Mouse (Mus musculus) kidney, postnatal 14 days (tissue): ENCODE results near the gene Gnao1.
A peak's percentile ranks its signal among the peaks of the same experiment; 100 is the strongest.

Experiments used
- DNase-seq: peaks from one replicate; pipeline ENCODE4 v3.0.0; 2022; ENCODE audit warnings: mixed read lengths

The Gnao1 gene

DNA sequence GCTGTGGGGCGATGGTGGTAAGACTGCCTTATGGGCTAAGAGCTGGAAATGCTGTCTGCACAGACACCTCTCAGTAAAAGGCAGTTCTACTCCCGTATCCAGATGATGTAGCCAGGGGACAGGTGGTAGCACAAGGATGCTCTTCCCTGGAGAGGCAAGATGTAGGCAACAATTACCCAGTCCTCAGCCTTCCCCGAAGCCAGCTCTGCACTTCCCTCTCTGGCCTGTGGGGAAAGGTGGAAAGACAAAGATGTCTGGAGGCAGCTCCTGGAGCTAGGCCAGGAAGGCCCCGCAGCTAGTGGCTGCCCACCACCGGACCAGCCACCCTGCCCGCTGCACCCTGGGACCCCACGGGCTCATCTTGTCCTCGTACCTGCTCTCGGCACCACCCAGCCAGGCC, 142.7 kb downstream of the Gnao1 start:
- no peak for DNase-seq

DNA sequence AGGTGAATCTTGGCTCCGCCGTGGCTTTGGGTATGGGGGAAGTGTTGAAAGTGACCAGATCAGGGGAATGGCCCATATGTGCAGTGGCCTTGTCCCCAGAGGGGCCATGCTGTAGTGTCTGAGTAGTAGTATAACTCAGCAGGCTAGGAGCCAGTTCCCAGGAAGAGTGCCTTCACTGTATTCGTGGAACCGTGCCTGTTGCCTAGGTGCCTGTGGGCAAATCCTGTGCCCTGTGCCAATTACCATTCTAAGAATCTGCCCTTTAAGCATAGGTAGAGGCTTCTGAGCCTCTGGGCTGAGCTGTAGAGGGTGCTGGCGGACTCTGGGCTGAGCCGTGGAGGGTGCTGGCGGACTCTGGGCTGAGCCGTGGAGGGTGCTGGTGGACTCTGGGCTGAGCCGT, 148.6 kb downstream of the Gnao1 start:
- DNase-seq, result no peak

DNA sequence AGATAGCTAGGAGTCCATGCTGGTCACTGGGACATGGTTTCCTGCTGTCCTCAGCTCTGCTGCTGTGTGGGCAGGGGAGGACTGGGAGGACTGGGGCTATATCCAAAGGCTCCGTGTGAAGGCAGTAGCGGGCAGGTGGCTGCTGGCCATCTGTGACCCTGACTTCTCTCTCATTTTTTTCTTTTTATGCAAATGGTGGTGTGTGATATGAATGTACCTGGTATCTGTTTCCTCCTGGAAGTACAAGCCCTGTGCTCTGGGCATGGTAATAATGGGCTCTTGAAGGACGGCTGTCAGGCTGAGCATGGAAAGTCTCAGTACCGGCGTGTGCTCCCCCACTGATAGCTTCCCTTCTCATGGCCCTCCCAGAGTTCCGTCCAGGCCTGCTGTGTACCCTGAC, 151.1 kb downstream of the Gnao1 start:
- no peak for DNase-seq

DNA sequence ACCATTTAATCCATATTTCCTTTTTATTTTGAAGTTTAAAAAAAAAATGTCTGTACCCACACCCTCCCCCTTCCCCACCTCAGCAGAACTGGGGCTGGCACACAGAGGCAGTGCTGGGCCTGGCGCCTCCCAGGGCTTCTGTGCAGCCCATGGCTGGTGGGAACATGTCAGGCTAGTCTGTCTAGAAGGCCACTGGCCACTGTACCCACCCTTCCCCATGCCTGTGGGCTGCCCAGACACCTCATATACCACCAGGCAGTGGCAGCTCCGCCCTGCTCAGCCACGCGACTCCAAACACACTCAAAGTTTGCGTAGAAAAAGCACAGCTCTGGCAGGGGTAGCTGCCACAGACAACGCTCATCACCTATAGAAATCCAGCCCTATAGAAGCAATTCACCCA, 158.5 kb downstream of the Gnao1 start:
- DNase-seq, result no peak

DNA sequence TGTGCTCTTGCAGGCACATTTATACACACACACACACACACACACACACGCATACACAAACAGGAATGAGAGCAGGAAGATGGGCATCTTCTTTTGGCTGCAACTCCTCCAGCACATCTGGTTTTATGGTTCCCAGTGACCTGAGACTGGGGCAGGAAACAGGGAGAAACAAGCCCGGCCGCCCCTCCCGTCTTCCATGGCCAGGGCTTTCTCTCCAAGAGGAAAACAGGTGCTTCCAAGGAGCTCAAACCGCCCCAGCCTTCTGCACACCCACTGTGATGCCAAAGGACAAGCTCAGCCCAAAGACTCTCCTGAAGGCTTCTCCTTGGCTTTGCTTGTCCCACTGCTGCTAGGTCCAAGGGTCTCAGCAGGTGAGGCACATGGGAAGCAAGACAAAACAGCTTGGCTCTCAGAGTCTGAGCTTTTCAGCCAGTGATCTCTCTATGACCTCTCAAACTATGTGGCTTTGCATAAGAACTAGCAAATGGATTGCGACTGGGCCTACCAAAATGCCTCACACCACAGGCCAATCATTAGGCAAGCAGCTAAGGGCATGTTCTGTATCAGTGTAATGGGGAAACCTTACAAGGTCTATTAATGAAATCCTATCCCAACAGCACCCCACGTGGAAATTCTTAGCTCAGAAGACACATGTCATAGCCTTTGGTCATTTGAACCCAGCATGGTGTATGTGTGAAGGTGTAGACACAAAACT, 160.0 kb downstream of the Gnao1 start:
- DNase-seq, result no peak

DNA sequence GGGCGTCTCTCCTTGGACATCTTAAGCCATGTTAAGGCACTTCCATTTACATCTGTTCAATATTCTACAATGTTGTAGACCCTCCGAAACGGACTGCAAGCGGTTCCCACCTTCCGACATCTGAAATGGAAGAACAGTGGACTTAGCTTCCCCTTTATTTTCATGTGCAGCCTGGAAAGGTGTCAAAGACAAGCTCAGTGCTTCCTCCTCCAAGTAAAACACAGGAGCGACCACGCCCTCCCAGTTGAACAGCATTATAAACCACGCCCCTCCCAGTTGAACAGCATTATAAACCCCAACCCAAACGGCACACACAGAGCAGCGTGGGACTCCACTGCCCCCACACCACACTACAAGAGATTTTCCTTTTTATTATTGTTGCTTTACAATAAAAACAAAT, 161.7 kb downstream of the Gnao1 start:
- DNase-seq, result no peak

DNA sequence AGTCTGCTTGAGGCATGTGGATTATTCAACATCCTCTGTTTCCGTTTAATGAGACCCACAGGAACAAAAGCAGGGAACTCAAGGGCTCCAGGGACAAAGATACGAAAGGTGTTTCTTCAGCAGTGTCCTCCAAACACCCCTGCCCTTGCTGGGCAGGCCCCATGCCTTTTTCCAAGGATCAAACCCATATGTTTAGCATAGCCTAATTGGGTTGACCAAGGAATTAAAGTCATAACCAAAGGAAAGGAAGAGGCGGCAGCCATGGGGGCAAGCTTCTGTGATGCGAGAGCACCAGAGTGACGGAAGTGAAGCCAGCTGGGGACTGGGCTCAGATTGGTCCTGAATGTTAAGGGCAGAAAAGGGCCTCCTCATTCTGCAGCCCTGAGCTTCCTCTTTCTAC, 162.4 kb downstream of the Gnao1 start:
- DNase-seq, result no peak

DNA sequence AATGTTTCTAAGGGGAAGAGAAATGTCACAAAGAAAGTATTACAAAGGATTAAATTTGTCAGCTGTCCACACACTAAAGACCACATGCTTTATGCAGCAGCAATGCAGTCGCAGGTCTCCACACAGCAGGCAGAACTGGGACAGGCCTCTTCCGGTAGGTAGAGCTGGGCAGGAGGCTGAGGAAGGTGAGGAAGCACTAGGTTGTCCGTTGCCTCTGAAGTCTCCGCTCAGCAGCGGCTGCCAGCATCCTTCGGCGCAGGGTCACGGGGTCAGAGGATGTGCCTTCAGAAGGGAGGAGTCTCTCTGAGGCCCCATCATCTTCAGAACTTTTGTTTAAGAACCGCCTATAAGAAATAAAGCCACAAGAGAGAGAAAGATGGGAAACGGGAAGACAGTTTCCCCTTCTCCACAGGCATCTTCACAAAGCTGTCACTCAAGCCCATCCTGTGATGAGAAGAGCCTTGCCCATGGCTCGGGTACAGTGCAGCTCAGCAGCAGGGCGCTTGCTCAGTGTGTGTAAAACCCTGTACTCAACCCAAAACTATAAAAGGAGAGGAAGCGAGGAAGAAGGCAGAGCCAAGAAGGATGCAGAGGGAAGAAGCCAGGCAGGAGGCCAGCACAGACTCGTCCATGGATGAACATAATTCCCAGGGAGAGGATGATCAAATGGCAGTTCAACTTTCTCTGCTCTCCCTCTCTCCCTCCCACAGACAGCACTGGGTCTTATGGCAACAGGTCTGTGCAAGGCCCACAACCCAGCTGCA, 163.4 kb downstream of the Gnao1 start:
- DNase-seq, result no peak

DNA sequence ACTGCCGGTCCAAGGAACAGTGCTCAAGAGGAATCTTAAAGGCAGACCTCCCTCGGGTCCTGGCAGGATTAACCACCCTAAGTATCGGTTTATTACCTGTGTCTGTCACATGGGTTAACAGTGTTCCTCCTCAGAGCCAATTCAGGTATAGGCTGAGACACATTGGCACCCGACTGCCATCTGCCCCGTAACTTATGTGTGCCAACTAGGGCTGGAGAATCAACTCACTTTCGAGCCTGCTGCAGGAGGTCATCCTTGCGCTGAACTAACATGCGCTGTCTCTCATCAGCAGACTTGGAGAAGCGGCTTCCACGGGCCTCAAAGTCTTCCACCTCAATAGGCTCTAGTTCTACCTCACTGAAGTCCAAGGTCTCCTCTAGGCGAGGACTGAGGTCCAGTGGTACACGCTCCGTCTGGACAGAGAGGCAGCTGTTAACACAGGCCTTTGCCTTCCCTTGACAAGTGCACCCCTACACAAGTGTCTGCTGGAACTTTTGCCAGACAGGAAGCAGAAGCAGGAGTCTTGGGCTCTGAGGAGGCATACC, 164.1 kb downstream of the Gnao1 start:
- no peak for DNase-seq

DNA sequence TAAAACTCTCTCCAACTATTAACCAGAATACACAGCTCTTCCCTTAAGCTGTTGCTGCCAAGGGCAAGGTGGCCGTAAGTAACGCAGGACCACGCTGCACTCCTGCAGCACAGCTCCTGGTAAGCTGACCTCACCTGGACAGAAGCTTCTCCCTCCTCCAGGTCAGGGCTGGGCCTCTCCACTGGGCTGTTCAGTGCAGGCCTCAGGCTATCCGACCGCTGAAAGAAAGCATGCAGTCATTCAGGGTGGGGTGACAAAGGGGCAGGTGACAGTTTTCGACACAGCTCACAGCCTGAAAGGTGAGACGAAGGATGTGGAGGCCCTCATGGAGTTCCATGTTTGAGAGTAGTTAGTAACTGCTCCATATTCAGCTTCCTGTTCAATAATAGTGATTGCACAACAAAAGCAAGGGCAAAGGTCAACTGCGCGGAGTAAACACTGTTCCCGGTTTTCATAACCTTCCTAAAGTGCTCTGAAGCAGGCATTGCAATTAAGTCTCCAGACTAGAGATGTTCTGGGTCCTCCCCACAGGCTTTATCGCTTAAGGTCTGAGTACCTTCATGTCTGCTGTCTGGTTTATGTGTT, 164.9 kb downstream of the Gnao1 start:
- no peak for DNase-seq

DNA sequence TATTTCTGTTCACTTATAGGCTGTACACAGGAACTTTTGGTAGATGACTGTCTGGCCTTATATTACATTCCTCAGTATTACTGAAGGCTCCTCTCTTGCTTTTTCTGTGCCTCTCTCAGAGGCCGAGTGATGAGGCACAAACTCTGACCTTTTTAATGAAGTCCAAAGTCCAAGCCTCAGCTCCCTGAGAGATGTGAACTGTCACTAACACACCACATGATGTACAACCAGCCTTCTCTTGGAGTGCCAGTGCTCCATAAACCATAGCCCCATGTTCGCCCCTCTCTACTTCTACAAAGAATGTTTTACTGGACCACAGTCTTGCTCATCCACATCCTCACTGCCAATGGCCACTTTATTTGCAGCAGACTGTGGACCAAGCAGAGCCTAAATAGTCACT, 165.6 kb downstream of the Gnao1 start:
- no peak for DNase-seq

DNA sequence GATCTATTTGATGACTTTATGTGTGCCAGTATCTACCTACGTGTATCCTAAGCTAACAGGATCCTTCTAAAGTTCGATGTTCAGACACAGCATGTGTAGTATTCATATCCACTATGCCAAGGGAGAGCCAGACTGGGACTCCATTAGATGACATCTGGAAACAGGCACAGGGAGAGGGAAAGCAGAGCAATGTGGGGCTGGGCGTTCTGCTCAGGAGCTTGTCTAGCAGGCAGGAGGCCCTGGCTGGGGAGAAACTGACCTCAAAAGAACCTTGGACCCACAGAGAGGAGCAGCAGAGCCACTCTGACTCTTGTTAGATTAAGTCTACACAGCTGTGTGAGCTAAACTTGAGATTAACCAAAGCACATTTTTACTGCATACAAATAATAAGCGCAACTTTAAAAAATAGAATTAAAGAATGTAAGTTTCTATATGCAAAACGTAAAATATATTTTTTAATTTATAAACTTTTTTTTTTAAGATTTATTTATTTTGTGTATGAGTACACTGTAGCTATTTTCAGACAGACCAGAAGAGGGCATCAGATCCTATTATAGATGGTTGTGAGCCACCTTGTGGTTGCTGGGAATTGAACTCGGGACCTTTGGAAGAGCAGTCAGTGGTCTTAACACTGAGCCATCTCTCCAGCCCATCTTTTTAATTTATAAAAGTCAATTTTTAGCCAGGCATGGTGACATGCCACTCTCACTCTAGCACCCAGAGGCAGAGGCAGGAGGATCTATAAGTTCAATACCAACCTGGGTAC, 166.9 kb downstream of the Gnao1 start:
- no peak for DNase-seq

DNA sequence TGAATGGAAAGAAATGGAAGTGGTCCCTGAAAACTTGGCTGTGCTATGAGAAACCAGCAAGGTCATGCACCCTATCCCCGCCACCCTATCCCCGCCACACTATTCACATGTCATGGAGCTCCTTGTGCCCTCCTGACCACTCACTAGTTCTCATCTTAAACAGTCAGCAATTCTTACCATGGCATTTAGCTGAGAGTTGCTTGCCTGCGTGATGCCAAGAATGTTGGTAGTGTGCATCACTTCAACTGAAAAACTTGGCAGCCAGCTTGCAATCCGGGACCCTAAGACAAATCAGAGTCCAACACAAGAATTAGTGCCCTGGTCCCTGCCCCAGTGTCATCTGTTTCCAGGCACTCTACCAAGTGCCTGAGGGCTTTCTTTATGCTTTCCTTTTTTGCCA, 170.4 kb downstream of the Gnao1 start:
- DNase-seq, result peak; percentile 14

DNA sequence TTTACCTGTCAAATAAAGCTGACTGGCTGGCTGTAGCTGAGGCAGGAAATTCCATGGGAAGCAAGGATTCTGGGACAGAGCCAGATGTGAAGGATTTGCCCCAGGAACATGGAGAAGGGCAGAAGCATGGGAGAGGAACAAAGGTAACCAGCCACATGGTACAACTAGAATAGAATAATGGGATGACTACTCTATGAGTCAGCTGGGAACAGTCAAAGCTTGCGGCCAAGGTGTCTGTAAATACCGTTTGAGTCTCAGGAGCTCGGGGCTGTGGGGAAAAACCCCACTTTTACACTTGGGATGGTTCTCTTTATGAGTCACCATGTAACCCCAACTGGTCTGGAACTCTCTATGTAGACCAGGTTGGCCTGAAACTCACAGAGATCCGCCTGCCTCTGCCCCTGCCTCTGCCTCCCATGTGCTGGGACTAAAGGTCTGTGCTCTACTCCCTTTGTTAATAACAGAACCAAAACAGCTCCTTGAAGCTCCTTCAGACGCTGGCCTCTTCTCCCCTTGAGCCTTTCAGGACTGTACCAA, 172.0 kb downstream of the Gnao1 start:
- DNase-seq, result no peak

DNA sequence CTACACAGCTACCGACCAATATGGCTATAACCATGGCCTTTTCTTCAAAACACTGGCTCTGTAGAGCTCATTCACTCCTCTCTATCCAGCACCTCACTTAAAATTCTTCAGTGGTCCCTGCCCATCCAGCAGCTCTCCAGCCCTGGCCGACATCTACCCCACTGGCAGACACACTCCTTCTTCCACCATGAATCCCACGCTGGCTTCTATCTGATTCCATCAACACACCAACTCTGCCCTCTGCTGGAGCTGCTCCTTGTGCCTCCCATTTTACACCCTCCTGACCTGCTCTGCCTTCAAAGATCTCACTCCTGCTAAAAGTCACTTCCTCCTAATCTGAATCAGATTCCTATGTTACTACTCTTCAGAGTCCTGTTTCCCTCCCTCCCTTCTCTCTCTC, 174.1 kb downstream of the Gnao1 start:
- DNase-seq, result no peak

DNA sequence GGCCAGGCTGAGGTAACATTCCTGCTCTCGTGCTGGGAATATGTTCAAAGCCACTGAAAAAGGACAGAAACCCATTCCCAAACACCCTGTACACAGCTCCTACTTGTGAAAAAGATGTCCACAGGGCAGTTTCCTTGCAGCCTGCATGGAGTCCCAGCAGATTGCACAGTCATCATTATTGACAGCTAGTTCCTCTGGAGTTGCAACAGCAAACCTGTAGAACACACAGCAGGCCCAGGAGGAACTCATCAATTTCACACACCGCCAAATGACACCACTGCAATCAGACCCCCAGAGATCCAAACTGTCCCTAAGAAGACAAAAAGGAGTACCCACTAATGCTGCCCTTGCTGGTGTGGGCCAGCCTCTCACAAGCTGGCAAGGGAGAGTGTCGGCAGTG, 175.0 kb downstream of the Gnao1 start:
- no peak for DNase-seq

DNA sequence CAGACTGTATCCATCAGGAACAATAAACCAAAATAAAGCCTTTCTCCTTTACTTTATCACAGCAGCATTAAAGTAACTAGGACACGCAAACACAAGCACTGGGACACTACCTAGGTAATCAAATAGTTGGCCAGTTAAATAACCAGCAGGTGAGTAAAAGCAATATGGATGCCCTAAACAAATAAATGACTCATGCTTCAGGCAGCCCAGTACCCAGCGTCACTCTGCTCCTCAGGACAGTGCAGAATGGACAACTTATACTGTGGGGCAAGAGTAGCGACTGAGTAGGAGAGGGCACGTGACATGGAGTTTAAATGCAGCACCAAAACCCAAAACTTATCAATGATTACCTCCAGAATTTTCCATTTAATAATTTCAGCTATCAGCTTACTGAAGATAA, 180.0 kb downstream of the Gnao1 start:
- no peak for DNase-seq

DNA sequence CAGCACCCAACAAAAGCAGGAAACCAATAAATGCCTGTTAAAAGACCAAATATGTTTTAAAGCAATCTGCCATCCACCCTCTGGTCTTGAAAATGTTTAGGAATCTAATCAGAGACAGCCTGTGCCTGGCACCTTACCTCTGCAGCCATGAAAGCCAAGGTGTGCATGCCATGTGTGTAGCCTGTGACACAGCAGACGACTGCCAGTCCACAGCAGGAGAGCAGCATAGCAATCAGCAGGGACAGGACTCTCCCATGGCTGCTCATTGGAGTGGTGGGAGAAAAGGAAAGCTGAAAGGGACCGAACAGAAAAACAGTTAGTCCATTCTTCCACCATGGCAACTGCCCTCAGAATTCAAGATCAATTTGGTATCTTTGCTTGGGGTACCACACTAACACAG, 189.2 kb downstream of the Gnao1 start:
- DNase-seq, result no peak

DNA sequence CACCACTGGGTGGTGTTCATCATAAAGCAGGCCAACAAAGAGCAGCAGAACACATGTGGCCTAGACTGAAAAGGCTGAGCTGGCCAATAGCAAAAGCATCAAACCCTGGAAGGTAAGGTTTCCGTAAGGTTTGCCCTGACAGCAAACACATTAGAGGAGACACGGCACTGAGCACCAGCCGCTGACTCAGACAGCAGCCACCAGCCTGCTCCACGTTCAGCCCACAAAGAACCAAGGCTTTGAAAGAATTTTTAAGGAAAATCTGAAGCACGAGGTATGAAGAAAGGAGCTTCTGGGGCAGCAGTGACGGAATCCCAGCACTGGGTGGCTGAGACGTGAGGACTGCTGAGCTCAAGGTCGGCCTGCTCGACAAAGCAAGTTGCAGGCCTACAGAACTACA, 194.4 kb downstream of the Gnao1 start:
- DNase-seq, result no peak

DNA sequence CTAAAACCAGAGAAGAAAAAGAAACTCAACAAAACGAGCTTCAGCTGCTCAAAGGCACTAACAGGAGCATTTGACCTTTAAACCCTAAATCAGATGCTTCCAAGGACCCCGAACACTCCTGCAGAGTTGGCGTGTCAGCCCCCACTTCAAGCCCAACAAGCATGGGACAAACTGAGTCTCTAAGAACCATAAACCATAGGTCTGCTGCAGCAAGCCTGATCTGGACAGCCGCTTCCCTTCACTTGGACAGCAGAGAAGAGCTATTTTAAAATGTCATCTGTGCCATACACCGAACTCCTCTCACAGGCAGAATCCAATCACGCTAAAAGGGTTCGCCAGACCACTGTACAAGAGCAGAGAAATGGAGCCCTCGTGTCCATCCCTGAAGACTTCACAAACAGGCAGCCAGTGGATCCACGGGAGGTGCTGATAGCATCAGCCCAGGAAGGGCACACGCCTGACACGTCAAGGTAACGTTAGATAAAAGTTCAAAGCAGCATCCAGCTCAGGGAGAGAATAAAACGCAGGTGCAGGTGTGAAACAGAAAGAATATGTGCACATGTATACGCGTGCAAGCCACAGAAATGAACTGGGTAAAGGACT, 199.6 kb downstream of the Gnao1 start:
- peak; percentile 10 for DNase-seq

DNA sequence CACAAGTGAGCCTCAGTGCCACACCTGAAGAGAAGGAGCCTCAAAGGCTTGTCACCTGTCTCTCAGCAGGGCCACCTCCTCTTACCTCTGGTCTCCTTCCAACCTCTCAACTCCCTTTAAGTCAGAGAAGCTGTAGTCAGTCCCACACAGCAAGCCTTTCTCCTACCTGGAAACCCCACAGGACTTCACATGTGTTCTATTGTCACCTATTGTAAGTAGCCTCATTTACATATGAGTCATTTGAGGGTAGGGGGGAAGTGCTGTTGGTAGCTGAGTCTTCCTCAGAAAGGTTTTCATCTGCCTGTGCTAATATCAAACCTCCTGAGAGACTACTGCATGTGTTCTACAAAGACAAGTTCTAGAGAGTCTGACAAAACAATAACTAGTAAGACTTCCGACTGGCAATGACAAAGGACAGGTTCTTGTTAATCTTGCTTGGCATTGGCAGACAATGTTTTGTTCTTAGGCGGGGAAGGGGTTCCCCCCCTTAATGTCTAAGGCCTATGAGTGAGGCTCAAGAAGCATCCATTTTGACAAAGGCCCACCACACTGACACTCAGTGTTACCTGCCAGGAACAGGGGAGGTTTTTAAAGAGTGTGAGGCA, 200.4 kb downstream of the Gnao1 start:
- no peak for DNase-seq
